Mouse (Mus musculus): ENCODE measurements at regions not wholly inside any gene's neighbourhood (a gene's known extent, or its start where the extent isn't known, plus 50 kb on each side); places are given as distances from the start of the nearest gene placed in this dataset.

DNA sequence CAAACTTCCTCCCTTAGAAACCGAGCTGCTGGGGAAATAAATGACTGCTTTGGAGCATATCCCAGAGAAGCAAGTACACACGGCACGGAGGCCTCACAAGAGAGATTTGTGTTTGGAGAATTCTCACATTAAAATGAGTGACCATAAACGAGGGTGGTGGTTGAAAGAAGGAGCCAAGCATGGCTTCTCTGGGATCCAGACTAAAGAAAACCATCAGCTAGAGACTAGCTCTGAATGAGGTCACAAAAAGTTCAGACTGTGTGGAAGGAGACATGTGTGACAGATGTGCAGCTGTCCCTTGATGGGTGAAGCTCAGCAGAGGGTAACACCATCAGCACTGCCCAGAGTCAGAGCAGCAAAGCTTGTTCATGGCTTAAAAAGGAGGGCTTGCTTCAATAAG is 89.4 kb upstream of the Tenm4 start:
- Histone ChIP-seq H3K9ac (no peak overlapping the region), H3K36me3 (no peaks in the 10 kb centered on the region), H3K27me3 (no peaks in the 10 kb centered on the region), H3K4me1 (replicated peaks) (no peaks in the 10 kb centered on the region), H3K27ac (no peak overlapping the region), H3K9me3 (no peaks in the 10 kb centered on the region), H3K4me2 (no peak overlapping the region), H3K4me3 (no peak overlapping the region)
- 62% methylated on average over 4 of the region's 4 CpGs for WGBS
- no peak for ATAC-seq (ENCODE audit: low FRiP score)

DNA sequence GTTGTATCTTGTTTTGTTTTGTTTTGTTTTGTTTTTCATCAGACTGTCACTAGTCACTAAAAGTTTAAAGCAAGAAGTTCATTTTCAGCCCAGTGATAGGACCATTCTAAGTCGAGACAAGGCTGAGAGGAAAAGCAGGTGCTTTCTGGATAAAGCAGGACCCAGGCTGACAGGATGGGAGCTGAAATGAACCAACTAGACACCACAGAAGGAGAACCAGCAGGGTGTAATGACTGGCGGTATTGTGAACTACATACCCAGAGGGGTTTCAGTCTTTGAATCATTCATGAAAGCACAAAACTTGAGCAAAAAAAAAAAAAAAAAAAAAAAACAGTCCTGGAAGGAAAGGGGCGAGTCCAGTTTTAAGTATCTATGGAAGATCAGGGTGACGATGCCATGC is 75.9 kb upstream of the Tenm4 start:
- Histone ChIP-seq H3K27me3 (no peaks in the 10 kb centered on the region), H3K4me1 (replicated peaks) (no peaks in the 10 kb centered on the region), H3K4me2 (no peak overlapping the region), H3K9me3 (no peaks in the 10 kb centered on the region), H3K9ac (no peak overlapping the region), H3K36me3 (no peaks in the 10 kb centered on the region), H3K27ac (no peak overlapping the region), H3K4me3 (no peak overlapping the region)
- 63% methylated on average over 4 of the region's 4 CpGs for WGBS
- no peak for ATAC-seq (ENCODE audit: low FRiP score)

DNA sequence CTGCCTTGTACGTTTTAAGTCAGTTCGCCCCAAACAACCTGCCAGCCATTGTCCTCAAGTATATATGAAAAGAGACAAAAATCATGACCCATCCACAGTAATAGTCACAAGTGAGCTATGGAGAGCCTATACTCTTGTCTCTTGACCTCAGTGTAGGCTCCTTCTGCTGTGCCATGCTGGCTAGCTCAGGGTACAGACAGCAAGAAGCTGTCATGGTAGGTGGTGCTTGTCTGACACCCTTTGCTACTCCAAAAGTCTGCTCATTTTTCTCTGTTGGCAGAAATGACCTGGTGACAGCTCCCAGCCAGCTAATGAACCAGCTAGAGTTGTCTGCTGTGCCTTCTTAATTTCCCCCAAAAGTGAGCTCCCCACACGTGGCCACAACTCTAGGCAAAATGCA is 75.3 kb upstream of the Tenm4 start:
- H3K9ac ChIP-seq = no peak overlapping the region
- no peak for ATAC-seq (ENCODE audit: low FRiP score)
- WGBS = 83% methylated on average over 3 of the region's 3 CpGs
- H3K36me3 ChIP-seq = no peaks in the 10 kb centered on the region
- H3K4me1 ChIP-seq (replicated peaks) = no peaks in the 10 kb centered on the region
- H3K9me3 ChIP-seq = no peaks in the 10 kb centered on the region
- no peaks in the 10 kb centered on the region for H3K27me3 ChIP-seq
- H3K4me3 ChIP-seq = no peak overlapping the region
- H3K27ac ChIP-seq = no peak overlapping the region
- no peak overlapping the region for H3K4me2 ChIP-seq

DNA sequence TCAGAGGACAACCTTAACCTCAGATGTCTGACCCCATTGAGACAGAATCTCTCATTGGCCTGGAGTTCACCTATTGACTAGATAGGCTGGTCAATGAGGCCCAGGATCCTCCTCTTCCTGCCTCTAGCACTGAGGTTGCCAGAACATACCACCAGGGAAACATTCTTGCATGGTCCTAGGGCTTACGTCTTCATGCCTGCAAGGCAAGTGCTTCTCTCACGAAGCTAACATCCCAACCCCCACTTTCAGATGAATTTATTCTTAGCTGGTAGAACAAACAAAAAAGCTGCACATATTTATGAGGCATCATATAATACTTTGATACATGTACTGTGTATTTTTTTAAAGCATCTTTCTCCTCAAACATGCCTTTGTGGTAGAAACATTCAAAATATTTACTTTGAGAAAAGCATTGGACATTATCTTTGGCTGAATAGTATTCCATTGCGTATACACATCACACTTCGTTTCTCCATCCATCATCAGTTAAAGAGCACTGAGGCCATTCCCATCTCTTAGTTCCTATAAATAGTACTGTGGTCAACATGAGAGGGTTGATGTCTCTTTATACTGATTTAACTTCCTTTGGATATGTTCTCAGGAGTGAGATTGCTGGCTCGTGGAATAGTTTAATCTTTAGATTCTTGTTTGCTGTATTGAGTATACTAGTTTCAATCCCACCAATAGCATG is 72.2 kb upstream of the Tenm4 start:
- Histone ChIP-seq H3K4me3 (no peak overlapping the region), H3K27ac (no peak overlapping the region), H3K27me3 (no peaks in the 10 kb centered on the region), H3K9me3 (no peaks in the 10 kb centered on the region), H3K9ac (no peak overlapping the region), H3K4me2 (no peak overlapping the region), H3K36me3 (no peaks in the 10 kb centered on the region), H3K4me1 (replicated peaks) (no peaks in the 10 kb centered on the region)
- ATAC-seq (ENCODE audit: low FRiP score) = no peak
- 92% methylated on average over 5 of the region's 5 CpGs for WGBS

GRCm38 (mm10) chr7:96102727-96103126 is 68.3 kb upstream of the Tenm4 start:
- Histone ChIP-seq H3K4me2 (no peak overlapping the region), H3K4me3 (no peak overlapping the region), H3K27me3 (no peaks in the 10 kb centered on the region), H3K9me3 (no peaks in the 10 kb centered on the region), H3K4me1 (replicated peaks) (no peaks in the 10 kb centered on the region), H3K27ac (no peak overlapping the region), H3K9ac (no peak overlapping the region), H3K36me3 (no peaks in the 10 kb centered on the region)
- ATAC-seq (ENCODE audit: low FRiP score) = no peak
- WGBS = 85% methylated on average over 6 of the region's 6 CpGs

DNA sequence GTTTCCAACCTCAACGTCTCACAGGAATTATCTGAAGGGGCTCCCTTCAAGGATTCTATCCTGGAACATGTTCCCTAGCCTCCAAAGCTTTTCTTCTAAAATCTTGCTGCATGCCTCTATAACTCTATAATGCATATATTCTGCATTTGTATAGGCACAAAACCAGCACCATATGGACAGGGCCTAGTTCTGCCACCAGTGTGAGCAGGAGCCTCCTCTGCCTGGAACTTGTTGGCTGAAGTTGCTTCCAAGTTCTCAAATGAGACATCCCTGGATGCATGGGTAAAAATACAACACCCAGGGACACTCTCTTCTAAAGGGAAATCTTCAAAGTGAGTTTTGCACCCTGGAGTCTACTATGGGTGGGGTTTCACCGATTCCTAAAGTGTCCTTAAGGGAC is 62.3 kb upstream of the Tenm4 start:
- ATAC-seq (ENCODE audit: low FRiP score) = no peak
- Histone ChIP-seq H3K4me2 (no peak overlapping the region), H3K27me3 (no peaks in the 10 kb centered on the region), H3K27ac (no peak overlapping the region), H3K4me3 (no peak overlapping the region), H3K4me1 (replicated peaks) (no peaks in the 10 kb centered on the region), H3K36me3 (no peaks in the 10 kb centered on the region), H3K9me3 (no peaks in the 10 kb centered on the region), H3K9ac (no peak overlapping the region)
- WGBS = 86% methylated on average over 2 of the region's 2 CpGs

DNA sequence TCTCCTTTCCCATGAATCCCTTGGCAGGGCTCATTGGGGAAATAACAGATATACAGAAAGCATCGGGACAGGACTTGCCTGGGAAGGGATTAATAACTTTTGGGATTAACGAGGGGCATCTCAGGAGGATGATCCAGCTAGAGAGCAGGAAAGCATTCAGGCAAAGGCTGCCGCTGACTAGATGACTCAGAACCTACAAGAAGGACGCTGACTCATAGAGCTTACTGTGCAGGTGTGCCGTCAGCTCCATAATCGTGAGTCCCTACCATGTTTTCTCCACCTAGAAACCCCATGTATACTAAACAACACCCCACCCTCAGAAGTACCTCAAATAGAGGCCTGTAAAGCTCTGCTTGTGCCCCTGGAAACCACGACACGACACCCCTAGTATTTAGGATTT is 50.9 kb upstream of the Tenm4 start:
- Histone ChIP-seq H3K9me3 (no peaks in the 10 kb centered on the region), H3K27me3 (no peaks in the 10 kb centered on the region), H3K27ac (no peak overlapping the region), H3K36me3 (no peaks in the 10 kb centered on the region), H3K4me1 (replicated peaks) (peaks cover 3% of the 10 kb centered on the region), H3K9ac (no peak overlapping the region), H3K4me3 (no peak overlapping the region), H3K4me2 (no peak overlapping the region)
- ATAC-seq (ENCODE audit: low FRiP score) = no peak
- 71% methylated on average over 8 of the region's 8 CpGs for WGBS
